Mouse (Mus musculus) liver, postnatal 0 days (tissue): ENCODE results near the gene Ackr4.

Experiments
- CTCF ChIP-seq: sonication (generic); IDR thresholded peaks from 2 replicates; pipeline ENCODE4 v1.5.1; 2016; ENCODE audit warnings: antibody characterized with exemption, low read depth
- EP300 ChIP-seq: IDR thresholded peaks from 2 replicates; pipeline ENCODE4 v1.6.1; 2016; ENCODE audit warnings: antibody characterized with exemption, low read depth, mild to moderate bottlenecking

- TF ChIP-seq CTCF (no peak), EP300 (no peak)
Observed at GRCm38 (mm10) chr9:104130141-104130755, 3.5 kb upstream of the Ackr4 start.
